Mouse (Mus musculus): ENCODE measurements at regions not wholly inside any gene's neighbourhood (a gene's known extent, or its start where the extent isn't known, plus 50 kb on each side); places are given as distances from the start of the nearest gene placed in this dataset.

DNA sequence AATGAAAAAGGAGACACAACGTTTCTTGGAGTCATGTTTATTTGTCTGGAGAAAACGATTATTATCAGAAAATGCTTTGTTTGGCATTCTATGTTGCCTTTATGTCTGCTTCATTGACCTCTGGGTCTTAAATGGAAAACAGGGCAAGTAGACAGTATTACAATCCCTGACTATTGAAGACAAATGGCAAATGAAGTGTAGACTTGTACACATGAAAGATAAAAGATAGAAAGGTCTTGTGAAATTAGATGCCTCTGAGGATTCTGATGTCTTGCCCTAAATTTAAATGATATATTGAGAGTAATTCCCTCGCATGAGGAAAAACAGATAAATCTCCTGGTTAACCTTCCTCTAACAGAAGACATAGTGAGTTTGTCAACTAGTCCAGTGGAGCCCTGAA lies 1186.7 kb downstream of the Slitrk1 start:
- DNase-seq, result no peak

DNA sequence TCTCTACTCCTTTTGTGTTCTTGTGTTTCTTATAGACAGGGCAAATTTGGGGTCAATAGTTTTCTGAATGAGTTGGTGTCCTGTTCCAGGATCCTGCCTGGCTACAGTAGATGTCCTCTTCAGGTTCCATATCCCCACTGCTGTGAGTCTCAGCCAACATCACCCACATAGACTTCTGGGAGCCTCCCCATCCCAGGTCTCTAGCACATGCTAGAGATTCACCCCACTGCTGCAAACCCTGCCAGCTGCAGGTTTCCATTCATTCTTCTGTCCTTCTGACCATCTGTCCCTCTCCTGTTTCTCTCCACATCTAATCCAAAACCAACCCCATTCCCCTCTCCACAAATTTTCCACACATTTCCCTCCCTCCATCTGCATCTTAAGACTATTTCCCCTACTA lies 1225.6 kb downstream of the Slitrk1 start:
- no peak for DNase-seq

DNA sequence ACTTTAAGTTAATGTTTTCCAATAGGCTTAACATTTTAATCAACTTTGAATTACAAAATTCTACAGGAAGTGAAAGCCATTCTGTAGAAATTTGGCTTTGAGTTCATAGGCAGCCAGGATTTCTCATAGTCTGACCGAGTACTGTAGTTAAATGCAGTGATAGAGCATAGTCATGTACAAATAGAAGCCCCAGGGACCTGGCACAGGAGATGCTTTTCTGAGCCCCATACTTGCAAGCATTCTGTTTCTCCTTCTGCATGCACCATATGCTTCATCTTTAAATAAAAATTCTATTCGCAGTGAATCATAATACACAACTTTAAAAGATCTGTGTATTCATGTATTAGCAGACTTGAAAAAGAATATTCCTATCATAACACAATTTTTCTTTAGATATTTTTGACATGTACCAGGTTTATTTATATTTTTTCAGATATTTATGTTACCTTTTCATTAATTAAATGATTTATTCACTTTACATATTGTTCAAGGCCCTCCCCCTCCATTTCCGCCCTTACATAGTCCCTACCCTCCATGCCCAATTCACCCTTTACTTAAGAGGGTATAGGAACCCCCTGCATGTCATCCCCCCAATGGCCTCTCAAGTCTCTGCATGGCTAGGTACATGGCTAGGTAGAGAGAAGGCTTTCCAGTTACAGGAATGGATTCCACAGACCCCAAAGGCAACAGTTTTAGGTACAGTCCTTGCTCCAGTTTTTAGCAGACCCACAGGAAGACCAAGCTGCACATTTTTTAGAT lies 1226.5 kb downstream of the Slitrk1 start:
- DNase-seq, result no peak

DNA sequence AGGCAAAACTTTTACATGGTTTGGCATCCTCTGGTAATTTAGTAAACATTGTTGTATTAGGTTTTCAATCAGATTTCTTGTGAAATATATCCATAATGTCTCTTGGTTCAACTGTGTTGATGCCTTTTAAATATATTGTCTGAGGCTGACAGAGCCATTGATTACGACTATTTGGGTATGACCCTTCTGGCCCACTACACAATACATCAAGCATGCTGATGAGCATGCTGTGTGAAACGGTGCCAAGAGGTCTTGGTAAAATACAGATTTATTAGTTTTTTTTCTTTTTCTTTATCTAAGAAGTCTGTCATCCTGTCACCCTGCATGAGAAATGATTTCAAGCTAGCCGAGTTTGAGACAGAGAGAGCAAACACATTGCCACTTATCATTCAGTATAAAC lies 1257.4 kb downstream of the Slitrk1 start:
- no peak for DNase-seq

DNA sequence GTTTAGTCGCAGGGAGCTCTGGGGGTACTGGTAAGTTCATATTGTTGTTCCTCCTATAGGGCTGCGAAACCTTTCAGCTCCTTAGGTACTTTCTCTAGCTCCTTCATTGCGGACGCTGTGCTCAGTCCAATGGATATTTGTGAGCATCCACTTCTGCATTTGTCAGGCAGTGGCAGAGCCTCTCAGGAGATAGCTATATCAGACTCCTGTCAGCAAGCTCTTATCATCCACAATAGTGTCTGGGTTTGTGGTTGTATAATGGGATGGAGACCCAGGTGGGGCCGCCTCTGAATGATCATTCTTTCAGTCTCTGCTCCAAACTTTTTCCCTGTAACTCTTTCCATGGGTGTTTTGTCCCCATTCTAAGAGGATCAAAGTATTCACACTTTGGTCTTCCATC lies 1298.5 kb downstream of the Slitrk1 start:
- DNase-seq, result no peak

DNA sequence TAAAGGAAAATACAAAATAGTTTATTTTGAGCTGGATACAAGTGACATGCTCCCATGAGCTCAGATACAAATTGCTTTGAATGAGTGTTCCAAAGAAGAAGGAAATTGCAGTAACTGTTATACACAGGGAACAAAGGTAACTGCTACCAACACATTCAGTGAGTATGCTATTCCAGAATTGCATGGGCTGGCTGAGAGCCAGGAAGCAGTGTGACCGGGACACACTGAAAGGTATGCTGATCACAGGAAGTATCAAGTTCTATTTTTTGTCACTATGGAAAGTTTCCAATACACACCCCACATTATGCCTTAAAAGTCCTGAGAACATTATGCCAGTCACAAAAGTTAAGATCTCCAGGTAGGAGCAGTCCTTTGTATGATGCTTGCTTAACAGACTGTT lies 1299.6 kb downstream of the Slitrk1 start:
- DNase-seq, result peak; percentile 8

DNA sequence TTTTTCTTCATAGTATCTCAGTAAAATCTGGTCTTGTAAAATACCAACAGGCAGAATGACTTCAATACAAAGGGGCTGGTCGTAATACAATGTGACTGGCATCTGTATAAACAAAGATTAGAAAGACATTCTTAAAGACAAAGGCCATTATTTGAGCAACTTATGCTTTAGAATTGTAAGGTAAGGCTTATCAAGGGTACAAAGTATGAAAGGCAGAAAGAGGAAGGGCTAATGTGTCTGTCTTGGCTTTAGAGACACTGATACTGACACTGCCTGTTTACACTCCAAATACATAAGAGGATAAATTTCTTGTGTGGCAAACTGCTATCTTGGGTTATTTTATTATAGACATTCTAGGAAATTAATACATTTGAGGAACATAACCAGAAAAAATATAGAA lies 1310.8 kb downstream of the Slitrk1 start:
- DNase-seq, result no peak

DNA sequence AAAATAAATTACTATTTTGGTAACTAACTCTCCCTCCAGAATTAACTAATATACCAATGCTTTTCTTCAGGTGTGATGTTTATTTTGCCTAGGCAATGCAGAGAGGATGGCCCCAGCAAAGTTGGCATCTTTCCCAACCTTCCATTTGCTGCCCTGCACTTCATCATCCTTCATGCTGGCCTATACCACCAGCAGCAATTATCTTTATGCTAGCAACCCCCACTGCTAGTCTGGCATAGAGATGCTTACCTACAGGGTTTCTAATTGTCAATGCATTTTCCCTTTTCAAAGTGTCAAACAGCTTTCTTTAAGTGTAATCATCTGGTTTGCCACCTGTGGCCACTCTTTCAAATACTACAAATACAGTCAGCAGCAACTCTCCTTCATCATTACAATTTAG lies 1327.2 kb downstream of the Slitrk1 start:
- no peak for DNase-seq

DNA sequence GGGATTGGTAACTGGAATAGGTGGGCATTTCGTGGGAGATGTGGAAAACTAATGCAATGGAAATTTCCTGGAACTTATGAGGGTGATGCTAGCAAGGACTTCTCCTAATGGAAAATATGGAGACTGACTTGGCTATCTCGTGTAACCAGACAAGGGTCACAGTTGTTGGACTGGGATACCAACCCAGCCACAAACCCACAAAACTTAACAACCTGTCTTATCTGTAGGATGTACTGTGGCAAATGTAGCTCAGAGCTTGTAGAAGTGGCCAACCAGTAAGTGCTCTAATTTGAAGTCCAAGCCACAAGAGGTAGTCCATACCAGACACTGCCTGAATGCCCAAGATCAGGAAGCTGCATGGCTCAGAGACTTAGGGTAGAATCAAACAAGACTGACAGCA lies 1329.7 kb downstream of the Slitrk1 start:
- no peak for DNase-seq

DNA sequence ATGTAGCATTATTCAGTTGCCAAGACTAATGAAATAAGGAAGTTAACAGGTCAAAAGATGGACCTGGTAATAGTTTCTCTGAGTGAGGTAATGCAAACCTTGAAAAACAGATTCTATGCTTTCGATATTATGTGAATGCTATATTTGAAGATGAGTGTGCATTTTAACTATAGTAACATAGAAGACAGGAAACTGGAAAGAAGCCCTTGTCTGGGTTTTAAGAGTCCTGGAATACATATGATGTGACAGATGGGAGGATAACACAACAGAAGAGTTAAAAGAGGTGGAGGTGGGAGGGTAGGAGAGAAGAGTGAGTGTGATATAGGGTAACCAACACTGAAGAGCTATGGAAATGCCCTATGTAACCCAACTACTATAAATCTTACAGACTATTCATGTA lies 1343.3 kb downstream of the Slitrk1 start:
- no peak for DNase-seq

DNA sequence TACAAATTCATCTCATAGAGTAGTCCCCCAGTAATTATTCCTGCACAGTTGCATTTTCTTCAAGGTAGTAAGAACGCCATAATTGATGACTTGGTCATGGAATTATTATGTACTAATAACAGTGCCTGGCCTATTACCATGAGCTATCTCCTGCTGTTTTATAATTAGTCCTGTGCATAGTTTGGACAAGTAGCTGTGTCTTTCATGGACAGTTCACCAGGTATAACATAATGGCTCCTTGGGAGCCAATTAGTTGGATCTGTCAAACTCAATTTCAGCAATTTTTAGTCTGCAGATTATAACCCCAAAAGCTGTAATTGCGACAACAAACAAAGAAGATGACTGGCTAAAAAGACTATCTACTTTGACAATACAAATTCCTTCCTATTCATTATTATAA lies 1345.5 kb downstream of the Slitrk1 start:
- no peak for DNase-seq

Measured in kidney, postnatal 14 days (tissue).